Mouse (Mus musculus): ENCODE results near the gene Il11ra1. TPM values are rescaled to one million over a fixed set of nuclear protein-coding genes. Genes with fewer than 3 reads are reported as not detected.

Gene Il11ra1
- polyA plus RNA-seq, 1 experiment: 2.4 TPM

GRCm38 (mm10) chr4:41673186-41673585 lies 26.6 kb upstream of the Il11ra1 start:
- TF ChIP-seq FOSL1 (IDR thresholded peaks at IDR 0.05; ENCODE audit: insufficient read depth, low read length, poor library complexity, severe bottlenecking): no peak
- TF ChIP-seq CTCF (IDR thresholded peaks at IDR 0.05; ENCODE audit: control insufficient read depth, insufficient read depth, insufficient read length): no peak
- TF ChIP-seq MYOD1 (IDR thresholded peaks at IDR 0.05; ENCODE audit: control insufficient read depth, insufficient read length, low read depth): no peak
- no peak for TF ChIP-seq MAX (IDR thresholded peaks at IDR 0.05)
- no peak for TF ChIP-seq MYOG (IDR thresholded peaks at IDR 0.05; ENCODE audit: control insufficient read depth, extremely low read depth, insufficient read length)
- TF ChIP-seq USF1 (IDR thresholded peaks at IDR 0.05; ENCODE audit: low read depth): no peak
- no peak for TF ChIP-seq CEBPB (IDR thresholded peaks at IDR 0.05; ENCODE audit: low read depth)
- Histone ChIP-seq H3K36me3 (ENCODE audit: control insufficient read depth, insufficient read depth) (no peaks in the 10 kb centered on the region), H3K27me3 (ENCODE audit: control insufficient read depth, insufficient read depth, insufficient read length) (peaks cover 45% of the 10 kb centered on the region), H3K4me3 (ENCODE audit: insufficient read depth, poor library complexity, severe bottlenecking) (no peak overlapping the region), H3K79me2 (ENCODE audit: control insufficient read depth, insufficient read depth) (no peaks in the 10 kb centered on the region), H3K79me3 (ENCODE audit: low read depth) (no peaks in the 10 kb centered on the region), H3ac (ENCODE audit: control insufficient read depth, insufficient read length, low read depth) (no peak overlapping the region)

DNA sequence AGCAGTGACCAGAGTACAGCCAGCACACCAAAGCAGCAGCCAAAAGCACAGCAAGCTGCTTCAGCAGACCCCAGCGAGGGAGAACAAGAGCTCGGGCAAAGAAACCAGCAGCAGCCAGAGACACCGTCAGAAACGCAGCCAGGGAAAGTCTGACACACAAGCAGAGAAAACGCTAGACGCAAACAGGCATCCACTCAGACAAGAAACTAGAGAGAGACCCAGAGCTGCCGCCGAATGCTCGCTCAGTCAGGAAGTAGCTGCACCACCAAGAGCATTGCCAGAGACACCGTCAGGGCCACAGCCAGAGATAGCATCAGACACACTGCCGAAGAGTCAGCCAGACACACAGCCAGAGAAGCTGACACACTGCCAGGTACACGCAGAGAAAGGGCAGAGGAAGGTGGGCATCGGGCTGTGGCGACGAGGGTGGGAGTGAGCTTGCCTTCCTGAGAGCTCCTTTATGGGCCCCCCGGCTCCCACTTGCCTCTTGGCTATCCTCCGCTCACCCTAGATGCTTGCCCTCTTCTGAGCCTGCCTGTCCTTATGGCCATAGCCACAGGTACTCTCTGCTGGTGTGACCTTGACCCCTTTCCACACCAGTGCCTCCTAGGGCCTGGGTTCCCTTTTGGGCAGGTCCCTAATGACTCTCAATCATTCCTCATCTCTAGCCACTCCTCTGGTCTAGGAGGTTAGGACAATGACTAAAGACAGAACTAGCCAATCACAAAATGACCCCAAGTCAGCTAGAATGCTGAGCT lies 23.4 kb upstream of the Il11ra1 start:
- no peaks in the 10 kb centered on the region for H3K36me3 ChIP-seq (ENCODE audit: control insufficient read depth, insufficient read depth)
- H3K79me2 ChIP-seq (ENCODE audit: control insufficient read depth, insufficient read depth): no peaks in the 10 kb centered on the region
- no peak for TF ChIP-seq CEBPB (IDR thresholded peaks at IDR 0.05; ENCODE audit: low read depth)
- no peak for TF ChIP-seq MYOG (IDR thresholded peaks at IDR 0.05; ENCODE audit: control insufficient read depth, extremely low read depth, insufficient read length)
- no peak for TF ChIP-seq CTCF (IDR thresholded peaks at IDR 0.05; ENCODE audit: control insufficient read depth, insufficient read depth, insufficient read length)
- TF ChIP-seq MYOD1 (IDR thresholded peaks at IDR 0.05; ENCODE audit: control insufficient read depth, insufficient read length, low read depth): no peak
- no peak for TF ChIP-seq FOSL1 (IDR thresholded peaks at IDR 0.05; ENCODE audit: insufficient read depth, low read length, poor library complexity, severe bottlenecking)
- no peak for TF ChIP-seq USF1 (IDR thresholded peaks at IDR 0.05; ENCODE audit: low read depth)
- no peak for TF ChIP-seq MAX (IDR thresholded peaks at IDR 0.05)
- H3K4me3 ChIP-seq (ENCODE audit: insufficient read depth, poor library complexity, severe bottlenecking): no peak overlapping the region
- H3K27me3 ChIP-seq (ENCODE audit: control insufficient read depth, insufficient read depth, insufficient read length): peaks cover 65% of the 10 kb centered on the region
- no peaks in the 10 kb centered on the region for H3K79me3 ChIP-seq (ENCODE audit: low read depth)
- H3ac ChIP-seq (ENCODE audit: control insufficient read depth, insufficient read length, low read depth): no peak overlapping the region

- no peaks in the 10 kb centered on the region for H3K79me3 ChIP-seq (ENCODE audit: low read depth)
- TF ChIP-seq MYOG (IDR thresholded peaks at IDR 0.05; ENCODE audit: control insufficient read depth, extremely low read depth, insufficient read length): no peak
- TF ChIP-seq CEBPB (IDR thresholded peaks at IDR 0.05; ENCODE audit: low read depth): no peak
- TF ChIP-seq CTCF (IDR thresholded peaks at IDR 0.05; ENCODE audit: control insufficient read depth, insufficient read depth, insufficient read length): no peak
- no peak for TF ChIP-seq FOSL1 (IDR thresholded peaks at IDR 0.05; ENCODE audit: insufficient read depth, low read length, poor library complexity, severe bottlenecking)
- TF ChIP-seq USF1 (IDR thresholded peaks at IDR 0.05; ENCODE audit: low read depth): no peak
- TF ChIP-seq MAX (IDR thresholded peaks at IDR 0.05): no peak
- TF ChIP-seq MYOD1 (IDR thresholded peaks at IDR 0.05; ENCODE audit: control insufficient read depth, insufficient read length, low read depth): no peak
- H3K79me2 ChIP-seq (ENCODE audit: control insufficient read depth, insufficient read depth): no peaks in the 10 kb centered on the region
- H3K36me3 ChIP-seq (ENCODE audit: control insufficient read depth, insufficient read depth): no peaks in the 10 kb centered on the region
- H3ac ChIP-seq (ENCODE audit: control insufficient read depth, insufficient read length, low read depth): no peak overlapping the region
- peaks cover 67% of the 10 kb centered on the region for H3K27me3 ChIP-seq (ENCODE audit: control insufficient read depth, insufficient read depth, insufficient read length)
- H3K4me3 ChIP-seq (ENCODE audit: insufficient read depth, poor library complexity, severe bottlenecking): no peak overlapping the region
These were observed 22.7 kb upstream of the Il11ra1 start for GRCm38 (mm10) chr4:41677006-41677629.

DNA sequence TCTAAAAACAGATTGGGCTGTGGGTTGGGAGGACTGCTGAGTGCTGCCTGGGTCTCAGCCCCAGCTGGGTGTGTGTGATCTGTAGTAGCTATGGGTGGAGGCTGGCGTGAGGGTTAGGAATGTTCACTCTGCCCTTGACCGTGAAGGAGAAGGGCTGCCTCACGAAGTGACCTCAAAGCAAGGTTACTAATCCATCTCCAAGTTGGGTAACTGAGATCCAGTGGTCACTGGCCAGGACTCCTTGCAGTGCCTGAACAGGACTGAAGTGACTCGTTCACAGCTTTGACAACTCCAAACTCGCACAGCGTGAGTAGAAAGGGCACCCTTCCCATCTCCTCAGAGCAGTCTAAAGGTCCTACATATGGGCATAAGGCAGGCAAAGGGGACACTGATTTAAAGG lies 20.9 kb upstream of the Il11ra1 start:
- H3K36me3 ChIP-seq (ENCODE audit: control insufficient read depth, insufficient read depth): no peaks in the 10 kb centered on the region
- H3ac ChIP-seq (ENCODE audit: control insufficient read depth, insufficient read length, low read depth): no peak overlapping the region
- H3K79me3 ChIP-seq (ENCODE audit: low read depth): no peaks in the 10 kb centered on the region
- TF ChIP-seq USF1 (IDR thresholded peaks at IDR 0.05; ENCODE audit: low read depth) (no peak), MYOG (IDR thresholded peaks at IDR 0.05; ENCODE audit: control insufficient read depth, extremely low read depth, insufficient read length) (no peak), FOSL1 (IDR thresholded peaks at IDR 0.05; ENCODE audit: insufficient read depth, low read length, poor library complexity, severe bottlenecking) (no peak), MYOD1 (IDR thresholded peaks at IDR 0.05; ENCODE audit: control insufficient read depth, insufficient read length, low read depth) (no peak)
- H3K79me2 ChIP-seq (ENCODE audit: control insufficient read depth, insufficient read depth): no peaks in the 10 kb centered on the region
- H3K27me3 ChIP-seq (ENCODE audit: control insufficient read depth, insufficient read depth, insufficient read length): peaks cover 67% of the 10 kb centered on the region
- H3K4me3 ChIP-seq (ENCODE audit: insufficient read depth, poor library complexity, severe bottlenecking): no peak overlapping the region

DNA sequence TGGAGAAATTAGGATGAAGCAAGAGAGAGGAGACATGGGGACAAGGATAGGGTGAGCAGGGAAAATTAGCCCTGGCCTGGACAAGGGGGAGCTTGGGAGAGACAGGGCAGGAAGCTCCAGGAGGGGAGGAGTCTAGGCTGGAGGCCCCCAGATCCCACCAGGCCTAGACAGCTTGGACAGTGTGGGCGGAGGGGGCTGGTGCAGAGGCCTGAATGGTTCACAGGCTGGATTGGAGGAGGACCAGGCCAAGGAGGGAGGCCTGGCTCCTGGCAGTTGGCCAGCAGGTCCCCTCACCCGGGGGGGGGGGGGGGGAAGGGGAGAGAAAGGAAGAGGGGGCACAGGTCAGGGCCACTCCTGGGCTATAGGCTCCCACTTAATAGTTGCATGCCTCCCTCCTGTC lies 20.5 kb upstream of the Il11ra1 start:
- Histone ChIP-seq H3K27me3 (ENCODE audit: control insufficient read depth, insufficient read depth, insufficient read length) (peaks cover 63% of the 10 kb centered on the region), H3K4me3 (ENCODE audit: insufficient read depth, poor library complexity, severe bottlenecking) (no peak overlapping the region), H3K79me3 (ENCODE audit: low read depth) (no peaks in the 10 kb centered on the region), H3K79me2 (ENCODE audit: control insufficient read depth, insufficient read depth) (no peaks in the 10 kb centered on the region), H3ac (ENCODE audit: control insufficient read depth, insufficient read length, low read depth) (no peak overlapping the region), H3K36me3 (ENCODE audit: control insufficient read depth, insufficient read depth) (no peaks in the 10 kb centered on the region)
- TF ChIP-seq FOSL1 (IDR thresholded peaks at IDR 0.05; ENCODE audit: insufficient read depth, low read length, poor library complexity, severe bottlenecking) (no peak), USF1 (IDR thresholded peaks at IDR 0.05; ENCODE audit: low read depth) (no peak), MAX (IDR thresholded peaks at IDR 0.05) (no peak), MYOD1 (IDR thresholded peaks at IDR 0.05; ENCODE audit: control insufficient read depth, insufficient read length, low read depth) (no peak), CTCF (IDR thresholded peaks at IDR 0.05; ENCODE audit: control insufficient read depth, insufficient read depth, insufficient read length) (no peak), CEBPB (IDR thresholded peaks at IDR 0.05; ENCODE audit: low read depth) (no peak), MYOG (IDR thresholded peaks at IDR 0.05; ENCODE audit: control insufficient read depth, extremely low read depth, insufficient read length) (no peak)

Data from C2C12 (cell line).